Mouse (Mus musculus) cerebellum, adult 11 months (tissue): ENCODE results near the gene Fkbp6.
A peak's percentile ranks its signal among the peaks of the same experiment; 100 is the strongest.

Experiments used
- DNase-seq: peaks from one replicate; pipeline ENCODE4 v3.0.0; 2022

The Fkbp6 gene

DNA sequence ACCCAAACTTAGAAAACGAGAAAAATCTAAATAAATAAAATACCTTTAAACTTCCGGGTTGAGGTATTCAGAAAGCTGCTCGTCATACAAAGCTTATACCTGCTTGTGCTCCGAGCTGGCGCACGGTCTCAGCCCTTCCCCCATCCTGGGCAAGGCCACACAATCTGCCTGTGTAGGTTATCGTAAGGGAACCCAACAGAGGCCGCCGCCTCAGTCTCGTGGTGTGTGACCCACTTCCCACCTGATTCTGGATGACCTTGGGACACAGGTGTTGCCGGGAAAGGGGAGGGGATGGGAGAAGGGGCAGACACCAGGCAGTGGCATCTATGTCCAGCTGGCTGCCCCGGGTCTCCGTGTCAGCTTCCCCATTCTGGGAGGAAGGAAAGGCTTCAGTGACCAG is 1.8 kb upstream of the Fkbp6 start:
- no peak for DNase-seq

DNA sequence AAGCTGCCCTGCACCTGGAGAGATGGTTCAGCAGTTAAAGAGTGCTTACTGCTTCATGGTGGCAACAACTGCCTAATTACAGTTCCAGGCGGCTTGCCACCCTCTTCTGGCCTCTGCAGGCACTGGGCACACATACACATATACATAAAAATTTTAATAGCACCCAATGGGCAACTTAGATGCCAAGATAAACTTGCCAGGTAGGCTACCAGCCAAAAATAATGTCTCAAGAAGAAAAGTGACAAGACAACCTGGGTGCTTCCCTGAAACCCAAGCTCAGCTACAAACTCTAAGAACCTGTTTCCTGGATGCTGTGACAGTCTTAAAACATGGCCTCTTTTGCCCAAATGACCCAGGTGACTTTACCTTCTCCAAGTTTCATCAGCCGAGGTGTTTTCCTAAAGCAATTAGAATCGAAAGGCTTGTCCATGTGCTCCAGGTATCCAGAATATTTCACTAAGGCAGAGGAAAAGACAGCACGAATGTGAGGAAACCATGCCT is 2.3 kb downstream of the Fkbp6 start:
- no peak for DNase-seq

DNA sequence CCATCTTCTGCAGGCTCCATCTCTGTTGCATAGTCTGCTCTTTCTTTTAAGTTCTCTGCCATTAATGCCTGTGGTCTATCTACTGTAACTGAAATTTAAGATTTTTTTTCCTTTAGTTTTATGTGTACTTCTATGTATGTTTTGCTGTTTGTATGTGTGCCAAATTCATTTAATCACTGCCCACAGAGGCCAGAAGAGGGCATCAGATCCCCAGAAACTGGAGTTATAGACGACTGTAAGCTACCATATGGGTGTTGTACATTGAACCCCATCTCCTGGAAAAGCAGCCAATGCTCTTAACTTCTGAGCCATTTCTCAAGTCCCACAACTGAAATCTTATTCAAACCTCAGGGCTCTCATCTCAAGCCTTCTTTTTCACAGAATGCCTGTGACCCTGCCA is 3.4 kb downstream of the Fkbp6 start:
- no peak for DNase-seq

DNA sequence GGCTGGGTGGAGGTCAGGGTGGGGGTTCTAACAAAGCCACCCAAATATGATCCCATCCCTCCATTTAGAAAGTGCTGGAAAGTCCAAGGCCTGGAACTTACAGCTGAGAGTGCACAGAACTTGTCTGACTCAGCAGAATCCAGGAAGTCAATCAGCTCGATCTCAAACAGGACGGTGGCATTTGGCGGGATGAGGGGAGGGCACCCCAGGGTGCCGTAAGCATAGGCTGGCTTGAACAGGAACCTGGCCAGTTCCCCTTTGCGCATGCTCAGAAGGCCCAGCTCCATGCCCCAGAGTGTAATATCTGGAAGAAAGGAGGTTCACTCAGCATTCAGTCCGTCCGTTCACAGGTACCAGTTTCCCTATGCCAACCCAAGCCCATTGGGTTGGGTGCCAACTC is 3.9 kb downstream of the Fkbp6 start:
- no peak for DNase-seq

DNA sequence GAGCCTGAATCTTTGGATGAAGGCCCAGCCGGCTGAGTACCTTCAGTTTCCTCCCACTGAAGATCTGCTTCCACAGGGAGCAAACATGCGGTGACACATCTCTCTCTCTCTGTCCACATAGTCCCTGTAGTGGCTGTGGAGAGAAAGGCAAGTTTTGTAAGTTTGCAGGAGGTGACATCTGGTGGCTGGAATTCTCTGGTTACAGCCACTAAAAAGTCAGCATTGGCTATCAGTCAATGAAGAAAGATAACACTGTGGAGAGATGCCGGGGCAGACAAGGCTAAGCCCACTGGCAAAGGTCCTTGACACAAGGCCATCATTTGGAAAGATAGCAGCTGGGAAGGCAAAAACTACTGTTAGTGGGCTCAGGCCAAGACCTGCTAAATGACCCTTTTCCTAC is 12.3 kb downstream of the Fkbp6 start:
- DNase-seq = no peak

DNA sequence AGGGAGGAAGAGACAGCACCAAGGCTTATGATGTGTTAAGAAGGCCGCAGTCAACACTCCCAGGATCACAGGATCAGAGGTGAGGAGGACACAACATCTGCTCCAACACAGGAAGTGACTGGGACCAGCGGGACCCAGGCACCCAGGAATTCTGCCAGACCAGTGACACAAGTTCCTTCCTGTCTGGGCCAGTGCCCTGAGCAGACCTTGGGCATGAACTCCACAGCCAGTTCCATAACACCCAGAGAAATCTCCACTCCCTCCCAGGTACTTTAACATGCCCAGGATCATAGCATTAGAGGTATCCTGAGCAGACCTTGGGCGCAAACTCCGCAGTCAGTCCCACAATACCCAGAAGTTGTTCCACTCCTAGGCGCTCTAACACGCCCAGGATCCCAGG is 18.7 kb downstream of the Fkbp6 start:
- no peak for DNase-seq

DNA sequence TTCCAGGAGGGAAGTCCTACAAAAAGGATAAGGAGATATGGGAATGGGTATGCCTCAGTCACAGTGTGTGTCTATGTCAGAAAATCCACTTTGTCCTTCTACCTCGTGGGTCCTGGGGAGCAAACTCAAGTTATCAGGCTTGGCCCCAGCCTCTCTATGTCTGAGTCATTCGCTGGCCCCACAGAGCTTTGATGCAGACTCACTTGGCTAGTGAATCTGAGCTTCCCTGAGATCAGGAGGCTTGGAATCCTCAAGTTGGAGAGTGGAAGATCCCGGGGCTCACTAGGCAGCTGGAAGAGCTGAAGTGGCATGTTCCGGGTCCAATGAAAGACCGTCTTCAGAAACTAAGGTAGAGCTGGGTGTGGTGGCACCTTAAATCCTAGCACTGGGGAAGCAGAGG is 19.6 kb downstream of the Fkbp6 start:
- no peak for DNase-seq

DNA sequence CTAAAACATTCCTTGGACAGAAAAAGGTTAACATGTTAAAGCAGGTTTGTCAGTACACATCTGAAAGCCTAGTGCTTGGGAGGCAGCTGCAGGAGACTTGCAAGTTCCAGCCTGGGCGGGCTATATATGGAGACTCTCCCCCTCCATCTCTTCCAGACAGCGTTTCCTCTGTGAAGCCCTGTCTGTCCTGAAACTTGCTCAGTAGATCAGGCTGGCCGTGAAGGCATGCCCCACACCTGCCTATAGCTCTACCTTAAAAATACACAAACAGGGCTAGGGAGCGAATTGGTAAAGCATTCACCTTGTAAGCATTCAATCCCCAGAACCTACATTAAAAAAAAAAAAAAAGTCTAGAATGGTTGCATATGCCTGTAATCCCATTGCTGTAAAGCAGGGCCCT is 20.4 kb downstream of the Fkbp6 start:
- DNase-seq = no peak

DNA sequence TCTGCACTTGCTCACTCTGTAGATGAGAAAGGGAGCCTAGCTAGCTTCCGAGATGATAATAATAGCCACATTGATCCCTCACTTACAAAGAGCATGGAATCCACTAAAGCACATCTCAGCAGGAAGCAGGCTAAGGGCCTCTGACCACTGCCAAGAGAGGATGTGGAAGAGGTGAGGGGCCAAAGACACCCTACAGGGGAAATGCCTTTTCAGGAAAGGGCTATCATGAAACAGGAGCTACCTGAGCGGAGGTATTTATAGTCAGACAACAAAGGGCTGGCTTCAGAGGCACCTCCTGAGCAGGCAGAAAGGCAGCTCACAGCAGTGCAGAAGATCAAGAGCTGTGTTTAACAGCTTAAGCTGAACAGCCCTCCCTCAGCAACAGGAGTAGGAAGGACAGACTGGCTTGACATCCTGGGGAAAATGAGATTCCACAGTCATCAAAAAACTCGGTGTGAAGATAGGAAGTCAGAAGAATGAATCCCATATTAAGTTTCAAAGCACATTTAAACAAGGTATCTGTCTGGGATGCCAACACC is 23.7 kb downstream of the Fkbp6 start:
- DNase-seq = no peak

DNA sequence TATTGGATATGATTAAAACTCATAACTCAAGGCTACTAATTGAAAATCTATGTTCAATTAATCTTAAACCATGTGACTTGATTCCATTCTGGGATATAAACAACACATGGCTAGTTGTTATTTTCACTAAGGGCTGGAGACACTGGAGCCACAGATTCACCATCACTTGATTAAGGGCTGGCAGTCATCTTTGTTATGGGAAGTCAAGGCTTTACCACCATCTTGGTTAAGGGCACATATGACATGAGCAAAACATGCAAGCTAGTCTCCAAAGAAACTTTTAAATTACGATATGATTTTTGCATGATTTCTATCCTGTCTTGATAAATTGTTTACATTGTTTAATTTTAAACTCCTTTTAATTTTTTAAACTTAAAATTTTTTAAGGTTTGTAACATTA is 27.6 kb downstream of the Fkbp6 start:
- no peak for DNase-seq

DNA sequence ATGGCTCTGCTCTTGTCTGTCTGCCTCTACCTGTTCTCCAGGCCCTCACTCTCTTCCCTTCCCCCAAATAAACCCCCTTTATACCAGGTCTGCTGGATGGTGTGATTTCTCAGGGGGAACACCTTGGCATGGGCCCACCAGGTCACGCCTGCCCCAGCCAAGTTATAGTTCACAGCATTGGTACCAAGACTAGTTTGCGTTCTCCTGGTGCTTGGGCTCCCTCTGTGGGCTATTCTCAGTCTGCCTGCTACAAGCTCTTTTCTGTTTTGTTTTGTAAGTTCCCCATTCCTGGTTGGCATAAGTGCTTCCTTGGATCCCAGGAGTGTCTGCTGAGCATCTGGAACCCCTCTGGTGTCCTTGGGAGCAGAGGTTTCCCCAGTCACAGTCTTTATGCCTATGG is 30.0 kb downstream of the Fkbp6 start:
- no peak for DNase-seq

DNA sequence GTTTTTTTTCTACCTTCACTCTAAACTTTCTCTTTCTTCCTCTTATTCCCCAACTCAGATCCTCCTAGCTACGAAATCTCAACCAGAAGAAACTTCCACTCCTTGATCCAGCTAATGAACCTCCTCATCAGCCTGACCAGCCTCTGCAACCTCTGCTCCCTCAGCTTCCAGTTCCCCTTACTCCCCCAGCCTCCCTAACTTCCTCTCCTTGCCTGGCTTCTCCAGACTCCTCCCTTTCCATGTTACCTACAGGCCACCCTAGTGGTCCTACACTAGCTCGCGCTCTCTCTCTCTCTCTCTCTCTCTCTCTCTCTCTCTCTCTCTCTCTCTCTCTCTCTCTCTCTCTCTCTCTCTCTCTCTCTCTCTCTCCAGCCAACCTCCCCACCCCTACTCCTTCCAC is 33.7 kb downstream of the Fkbp6 start:
- no peak for DNase-seq

DNA sequence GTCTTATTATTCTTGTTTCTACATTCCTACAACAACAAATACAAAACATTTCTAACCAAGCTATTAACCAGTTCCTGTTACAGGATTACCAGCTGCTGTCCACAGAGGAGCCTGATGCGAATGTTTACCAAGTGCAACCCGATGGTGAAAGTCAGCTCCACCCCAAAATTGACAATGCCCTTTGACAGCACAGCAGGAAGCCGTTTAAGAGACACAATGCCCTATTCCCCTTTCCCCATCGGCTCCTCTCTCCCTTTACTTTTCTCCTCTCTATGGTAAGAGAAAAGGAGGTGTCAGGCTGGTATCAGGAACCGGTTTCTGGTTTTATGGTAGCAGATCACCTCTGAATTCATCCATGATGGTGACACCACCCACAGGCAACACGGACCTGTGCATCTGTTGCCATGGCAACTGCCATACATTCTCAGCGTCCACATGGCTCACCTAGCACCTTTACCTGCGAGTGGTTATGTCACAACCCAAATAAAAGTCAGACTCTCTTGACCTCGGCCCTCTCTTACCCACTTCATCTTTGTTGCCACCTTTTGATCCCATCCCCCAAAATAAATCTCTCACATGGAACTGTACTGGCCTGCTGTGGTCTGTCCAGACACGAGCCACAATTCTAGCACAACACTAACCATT is 43.4 kb downstream of the Fkbp6 start:
- DNase-seq = no peak

DNA sequence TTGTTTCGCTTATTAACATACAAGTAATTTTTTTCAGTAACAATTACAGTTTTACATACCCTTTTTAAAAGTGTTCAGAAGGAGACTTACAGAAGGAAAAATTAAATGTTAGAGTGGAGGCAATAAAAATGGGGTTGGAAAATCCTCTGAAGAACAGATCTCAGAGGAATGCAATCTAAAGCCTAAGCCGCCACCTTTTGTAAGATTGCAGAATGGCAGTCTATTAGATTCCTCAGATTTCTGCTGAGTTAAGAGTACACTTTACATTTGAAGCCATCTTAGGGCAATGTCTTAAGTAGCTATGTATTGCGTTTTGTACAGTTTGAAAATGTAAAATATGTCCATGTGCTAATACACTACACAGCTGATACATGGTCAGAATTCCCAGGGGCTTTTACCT is 47.4 kb downstream of the Fkbp6 start:
- no peak for DNase-seq

DNA sequence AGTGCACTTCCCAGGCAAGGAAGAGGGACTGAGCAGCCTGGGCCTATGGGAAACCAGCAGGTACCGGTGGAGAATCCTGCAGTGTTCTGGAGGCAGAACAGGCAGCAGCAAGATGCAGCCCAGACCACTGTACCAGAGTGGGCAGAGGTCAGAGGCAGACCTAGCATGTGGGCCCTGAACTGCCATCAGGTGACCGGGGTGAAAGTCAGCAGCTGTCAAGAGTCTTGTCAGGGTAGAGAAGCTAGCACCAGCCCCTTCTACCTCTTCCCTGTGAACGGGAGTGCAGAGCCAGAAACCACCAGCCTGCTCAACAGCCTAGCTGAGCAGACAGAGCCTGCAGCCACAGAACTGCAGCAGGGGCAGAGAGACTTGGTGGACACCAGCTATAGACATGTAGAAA is 47.9 kb downstream of the Fkbp6 start:
- no peak for DNase-seq

DNA sequence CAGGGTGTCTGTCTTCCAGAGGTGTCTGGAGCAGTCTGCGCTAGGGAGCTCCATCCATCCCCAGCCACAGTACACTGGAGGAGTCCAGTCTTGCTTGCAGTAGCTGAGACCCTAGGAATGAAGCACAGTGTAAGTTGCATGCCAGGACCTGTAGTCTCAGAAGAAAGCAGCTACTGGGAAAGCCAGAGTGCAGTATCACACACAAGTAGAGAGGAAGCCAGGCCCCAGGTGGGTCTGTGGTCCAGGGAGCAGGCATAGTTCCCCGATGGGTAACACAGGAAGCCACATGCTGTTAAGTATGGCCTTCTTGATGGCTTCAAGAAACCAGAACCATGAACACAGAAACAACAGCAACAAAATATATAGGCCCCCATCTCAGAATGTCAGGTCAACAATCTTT is 57.8 kb downstream of the Fkbp6 start:
- DNase-seq = no peak

DNA sequence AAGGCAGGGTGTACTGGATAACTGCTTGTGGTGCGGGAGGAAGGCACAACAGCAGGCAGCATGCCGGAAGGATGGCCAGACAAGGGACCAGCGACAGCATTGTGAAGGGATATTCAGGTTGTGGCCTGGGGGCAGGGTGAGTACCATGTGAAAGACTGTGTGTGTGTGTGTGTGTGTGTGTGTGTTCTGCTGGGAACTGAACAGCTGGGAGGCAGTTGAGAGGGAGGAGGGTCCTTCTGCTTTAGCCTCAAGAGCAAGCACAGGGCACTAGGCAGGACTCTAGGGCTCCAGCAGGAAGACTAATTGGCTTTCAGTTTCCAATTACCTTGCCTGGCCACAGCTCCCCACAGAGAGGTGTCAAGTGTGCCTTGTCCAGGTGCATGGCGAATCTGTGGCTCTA is 58.7 kb downstream of the Fkbp6 start:
- DNase-seq = no peak

DNA sequence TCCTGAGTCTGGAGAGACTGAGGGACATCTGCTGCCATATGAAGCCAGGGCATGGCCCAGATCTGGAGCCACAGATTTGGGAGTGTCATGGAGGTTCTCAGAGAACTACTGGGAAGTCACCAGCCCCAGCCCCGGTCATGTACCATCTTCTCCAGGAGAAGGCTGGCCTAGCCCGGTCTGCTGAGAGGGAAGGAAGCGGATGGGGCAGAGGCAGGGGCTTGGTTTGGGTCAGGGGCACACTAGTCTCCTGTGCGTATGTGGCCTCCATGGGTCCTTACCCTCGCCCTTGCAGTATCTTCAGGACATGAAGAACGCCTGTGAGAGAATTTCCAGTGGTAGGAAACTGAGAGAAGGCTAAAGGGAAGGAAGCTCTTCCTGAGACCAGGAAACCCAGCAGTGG is 59.1 kb downstream of the Fkbp6 start:
- no peak for DNase-seq

DNA sequence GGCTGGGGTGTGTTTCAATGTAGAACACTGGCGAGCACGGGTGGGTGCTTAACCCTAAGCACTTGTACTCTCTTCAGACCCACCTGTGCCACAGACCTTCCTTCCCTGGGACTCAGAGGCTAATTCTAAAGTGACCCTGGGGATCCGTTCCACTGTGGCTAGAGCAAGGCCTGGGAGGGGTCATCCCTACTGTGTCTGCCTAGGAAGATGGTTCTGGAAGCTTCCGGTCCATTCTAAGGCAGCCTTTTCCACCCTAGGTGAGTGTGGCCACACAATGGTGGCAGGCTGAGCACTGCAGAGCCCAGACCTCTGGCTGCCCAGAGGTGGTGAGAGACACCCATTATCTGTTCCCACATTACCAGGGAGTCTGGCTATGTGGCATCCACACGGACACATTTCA is 62.9 kb downstream of the Fkbp6 start:
- no peak for DNase-seq

DNA sequence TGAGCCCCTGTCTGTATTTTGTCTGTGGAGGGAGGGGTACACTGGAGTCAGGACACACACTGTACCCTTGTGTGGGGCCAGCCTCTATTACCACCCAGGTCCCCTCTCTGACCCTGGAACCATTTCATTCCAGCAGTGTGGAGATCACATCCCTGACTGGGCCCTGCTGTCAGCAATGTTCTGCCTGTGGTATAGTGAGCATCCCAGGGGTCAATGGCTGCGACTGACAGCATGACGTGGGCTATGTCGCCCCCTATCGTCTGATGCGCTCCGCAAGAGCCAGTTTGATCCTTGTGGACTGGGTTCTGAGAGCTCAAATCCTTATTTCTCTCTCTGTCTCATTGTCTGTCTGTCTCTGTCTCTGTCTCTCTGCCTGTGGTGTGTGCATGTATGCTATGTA is 63.7 kb downstream of the Fkbp6 start:
- peak; percentile 55 for DNase-seq

DNA sequence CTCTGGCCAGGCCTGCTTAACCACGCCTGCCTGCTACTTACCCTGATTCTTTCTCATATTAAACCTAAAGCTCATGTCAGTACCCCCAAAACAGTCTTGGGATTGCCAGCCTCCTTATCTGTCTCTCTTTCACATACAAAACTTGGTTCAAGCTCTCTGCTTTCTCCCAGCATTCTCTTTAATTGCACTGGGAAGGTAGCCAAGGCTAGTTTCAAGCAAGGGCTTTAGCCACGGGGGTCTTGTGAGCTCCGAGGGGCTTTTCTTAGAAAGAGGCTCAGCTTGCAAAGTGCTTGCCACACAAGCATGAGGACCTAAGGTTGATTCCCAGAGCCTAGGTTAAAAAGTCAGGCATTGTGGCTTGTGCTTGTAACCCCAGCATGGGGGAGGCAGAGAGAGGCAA is 64.6 kb downstream of the Fkbp6 start:
- no peak for DNase-seq

DNA sequence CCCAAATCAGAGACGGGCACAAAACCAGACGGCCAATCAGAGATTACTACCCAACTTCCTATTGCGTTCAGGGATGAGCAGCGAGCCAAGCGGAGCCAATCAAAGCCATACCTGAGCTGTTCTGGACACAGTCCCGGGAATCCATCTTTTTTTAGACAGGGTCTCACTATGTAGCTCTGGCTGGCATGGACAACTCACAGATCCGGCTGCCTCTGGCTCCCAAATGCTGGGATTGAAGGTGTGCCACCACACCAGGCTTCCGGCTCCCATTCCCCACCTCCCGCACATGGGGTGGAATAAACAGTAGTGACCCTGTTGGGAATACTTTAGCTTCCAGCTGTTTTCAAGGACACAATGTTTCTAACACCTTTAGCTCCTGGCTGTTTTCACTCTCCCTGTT is 69.6 kb downstream of the Fkbp6 start:
- no peak for DNase-seq

DNA sequence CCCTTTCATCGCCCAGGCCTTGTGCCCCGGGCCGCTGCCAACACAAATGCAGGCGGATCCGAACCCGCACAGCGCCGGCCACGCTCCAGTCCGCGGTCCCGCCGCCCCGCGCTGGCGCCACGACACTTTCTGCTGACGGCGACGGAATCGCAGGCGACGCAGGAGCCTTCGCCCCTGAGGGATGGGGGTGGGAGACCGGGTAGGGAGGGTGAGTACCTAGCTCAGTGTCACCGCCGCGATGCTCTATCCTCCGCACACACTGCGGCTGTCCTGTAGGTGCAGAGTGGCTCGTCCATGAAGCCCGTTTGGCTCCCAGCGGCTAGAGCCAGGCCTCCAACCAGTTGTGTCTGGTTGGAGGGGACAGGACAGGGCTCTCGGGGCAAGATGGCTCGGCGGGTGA is 73.2 kb downstream of the Fkbp6 start:
- DNase-seq = no peak

DNA sequence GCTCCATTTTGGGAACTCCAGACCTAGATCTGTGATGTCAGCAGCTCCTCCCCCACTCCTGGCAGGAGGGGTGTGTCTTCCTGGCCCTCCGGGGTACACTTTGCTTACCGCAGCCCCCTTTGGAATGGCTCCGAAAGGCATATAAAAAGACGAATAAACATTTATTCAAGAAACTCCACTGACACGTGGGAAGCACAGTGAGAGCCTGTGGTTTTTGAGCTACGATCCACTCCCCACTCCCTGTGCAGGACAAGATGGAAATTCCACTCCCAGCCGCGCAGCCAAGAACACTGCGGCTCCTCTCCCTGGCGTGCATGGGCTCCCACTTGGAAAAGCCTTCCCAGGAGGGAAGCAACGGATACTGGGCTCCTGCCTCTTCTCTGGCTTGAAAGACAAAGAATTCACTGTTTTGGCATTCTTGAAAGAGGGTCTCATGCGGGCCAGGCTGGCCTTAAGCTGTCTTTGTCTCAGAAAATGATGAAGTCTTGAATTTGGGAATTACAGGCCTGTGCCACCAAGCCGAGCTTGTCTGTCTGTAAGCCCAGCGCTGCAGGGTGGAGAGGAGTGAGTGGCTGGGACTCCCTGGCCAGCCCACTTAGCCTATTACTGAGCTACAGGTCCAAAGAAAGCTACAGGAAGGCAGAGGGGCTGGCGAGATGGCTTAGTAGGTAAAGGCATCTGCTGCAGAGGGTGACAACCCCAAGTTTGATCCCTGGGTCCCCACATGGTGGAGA is 75.0 kb downstream of the Fkbp6 start:
- DNase-seq = no peak
